Mouse (Mus musculus) Muller cell, postnatal 12 days (primary cell): ENCODE measurements around the gene Actrt3.

Experiments used
- DNase-seq: peaks from one replicate; pipeline ENCODE4 v3.0.0-alpha.2; 2015; ENCODE audit errors: inconsistent ontology term

Actrt3 gene

GRCm38 (mm10) chr3:30599711-30600545, at the start of gene Actrt3:
TSS of gene Actrt3 (minus strand) at chr3:30599939.
- DNase-seq, result peak; percentile 26

GRCm38 (mm10) chr3:30648466-30648865, 48.7 kb upstream of the Actrt3 start:
- no peak for DNase-seq

GRCm38 (mm10) chr3:30647440-30648090, 47.8 kb upstream of the Actrt3 start, which contains the start of gene Lrrc34:
TSS of gene Lrrc34 (minus strand) at chr3:30647869.
- peak; percentile 49 for DNase-seq

- no peak for DNase-seq
These were observed 47.0 kb upstream of the Actrt3 start for GRCm38 (mm10) chr3:30646761-30647160.

- no peak for DNase-seq
These were observed 44.5 kb upstream of the Actrt3 start, which contains the start of gene Lrriq4 for GRCm38 (mm10) chr3:30644207-30644606. TSS of gene Lrriq4 (plus strand) at chr3:30644507.

- no peak for DNase-seq
These were observed 35.9 kb upstream of the Actrt3 start for GRCm38 (mm10) chr3:30635629-30636028.

GRCm38 (mm10) chr3:30633681-30634080, 33.9 kb upstream of the Actrt3 start:
- DNase-seq, result no peak

- no peak for DNase-seq
These were observed 20.4 kb upstream of the Actrt3 start for GRCm38 (mm10) chr3:30620132-30620531.

GRCm38 (mm10) chr3:30610930-30611329, 11.2 kb upstream of the Actrt3 start:
- DNase-seq, result no peak

GRCm38 (mm10) chr3:30608999-30609398, 9.3 kb upstream of the Actrt3 start:
- no peak for DNase-seq

GRCm38 (mm10) chr3:30603256-30603655, 3.5 kb upstream of the Actrt3 start:
- DNase-seq, result no peak

GRCm38 (mm10) chr3:30602740-30603098, 3.0 kb upstream of the Actrt3 start:
- peak; percentile 89 for DNase-seq

GRCm38 (mm10) chr3:30602065-30602739, 2.5 kb upstream of the Actrt3 start, which contains the start of gene Mynn:
TSS of gene Mynn (plus strand) at chr3:30602065.
- DNase-seq, result peak; percentile 97

- no peak for DNase-seq
These were observed 1.9 kb upstream of the Actrt3 start for GRCm38 (mm10) chr3:30601610-30602064.

GRCm38 (mm10) chr3:30601175-30601574, 1.4 kb upstream of the Actrt3 start:
- peak; percentile 86 for DNase-seq

GRCm38 (mm10) chr3:30600717-30601116, 978 bp upstream of the Actrt3 start:
- peak; percentile 73 for DNase-seq

- DNase-seq, result no peak
These were observed 2.5 kb downstream of the Actrt3 start for GRCm38 (mm10) chr3:30597271-30597670.

- peak; percentile 62 for DNase-seq
These were observed 4.5 kb downstream of the Actrt3 start for GRCm38 (mm10) chr3:30595111-30595832.

GRCm38 (mm10) chr3:30593719-30594485, 5.8 kb downstream of the Actrt3 start:
- no peak for DNase-seq

GRCm38 (mm10) chr3:30592418-30592853, 7.3 kb downstream of the Actrt3 start:
- peak; percentile 58 for DNase-seq

GRCm38 (mm10) chr3:30588865-30589264, 10.9 kb downstream of the Actrt3 start:
- no peak for DNase-seq
